1 mouse cellular context compared by ENCODE assay signal in the genomic region with DNA sequence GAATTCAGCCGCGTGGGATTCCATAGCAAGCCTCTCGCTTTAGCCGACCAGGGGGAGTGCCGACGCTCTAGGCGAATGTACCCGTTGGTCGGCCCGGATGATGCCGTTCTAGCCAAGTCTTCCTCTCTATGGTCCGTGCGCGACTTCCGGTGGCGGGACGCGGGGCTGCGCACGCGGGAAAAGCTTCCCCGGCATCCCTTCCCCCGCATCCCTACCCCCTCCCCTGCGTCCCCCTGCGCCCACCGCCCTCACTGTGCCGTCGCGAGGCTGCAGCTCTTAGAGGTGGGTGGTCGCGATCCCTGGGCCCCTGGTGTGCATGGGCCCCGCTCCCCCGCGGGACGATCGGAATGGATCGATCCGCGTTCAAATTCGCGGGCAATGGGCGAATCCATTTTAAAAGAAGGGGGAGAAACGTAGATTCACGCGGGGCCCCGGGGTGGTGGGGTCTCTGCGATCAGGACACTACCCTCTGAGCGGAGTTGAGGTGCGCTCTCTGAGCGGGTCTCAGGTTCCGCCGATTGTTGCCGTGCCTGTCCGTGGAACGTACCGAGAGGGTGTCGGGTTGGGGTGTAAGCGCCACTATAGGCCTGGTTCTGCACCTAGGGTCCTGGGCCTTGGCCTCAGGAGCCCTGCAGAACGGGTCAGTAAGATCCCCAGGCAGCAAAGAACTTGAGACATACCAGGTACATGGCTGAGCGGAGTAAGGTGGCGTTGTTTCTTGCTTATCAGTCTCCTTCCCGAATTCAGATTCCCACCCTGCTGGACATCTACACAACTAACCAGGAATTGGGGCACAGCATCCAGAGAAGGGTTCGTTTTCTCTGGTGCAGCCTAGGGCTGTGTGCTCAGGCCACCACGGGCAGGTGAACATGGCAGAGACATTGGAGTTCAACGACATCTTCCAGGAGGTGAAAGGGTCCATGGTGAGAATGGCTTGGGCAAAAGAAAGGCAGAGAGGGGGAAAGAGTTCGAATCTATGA.
TF ChIP-seq lines count a peak whose summit lies in the region.

A gene (plus strand): TSS at position 188 of the 980 bp plus-strand sequence.
A gene (minus strand): TSS at position 416 of the 980 bp plus-strand sequence.

TF ChIP-seq in MEL, 35 proteins besides CTCF, POLR2A, EP300 and RAD21 (continued from another document):
- TF ChIP-seq NRF1 (IDR thresholded peaks at IDR 0.05; ENCODE audit: insufficient read depth, low read depth, low read length, poor library complexity, severe bottlenecking) (peak; percentile 61), SMC3 (IDR thresholded peaks at IDR 0.05; ENCODE audit: low read depth, low read length) (no peak), MAZ (IDR thresholded peaks at IDR 0.05; ENCODE audit: low read depth, low read length) (no peak), GATA1 (IDR thresholded peaks at IDR 0.05; ENCODE audit: low read depth, low read length) (no peak), CHD2 (IDR thresholded peaks at IDR 0.05; ENCODE audit: low read length) (no peak), CHD1 (IDR thresholded peaks at IDR 0.05; ENCODE audit: low read depth, low read length) (peak; percentile 97), TBP (IDR thresholded peaks at IDR 0.05; ENCODE audit: low read depth, low read length) (peak; percentile 91), RCOR1 (IDR thresholded peaks at IDR 0.05; ENCODE audit: low read depth, low read length) (0 out of 2 replicates have a peak, but pooled peaks have one; percentile 6), MXI1 (IDR thresholded peaks at IDR 0.05; ENCODE audit: low read depth, low read length) (peak; percentile 87), MEF2A (IDR thresholded peaks at IDR 0.05; ENCODE audit: extremely low read depth, insufficient replicate concordance, low read depth, low read length, poor library complexity, severe bottlenecking) (no peak), KAT2A (conservative IDR thresholded peaks at IDR 0.05; ENCODE audit: low read depth, low read length) (peak; percentile 67)
